Mouse (Mus musculus) thymus, adult 2 months (tissue): Measurements from ENCODE around the gene Tmem131.

Experiments used
- CTCF ChIP-seq: fragments of 200-500 bp; IDR thresholded peaks from 2 replicates; pipeline ENCODE4 v1.5.1; 2012; ENCODE audit warnings: mild to moderate bottlenecking, control low read depth, low read length, moderate library complexity, borderline replicate concordance; ENCODE audit not compliant: control insufficient read depth, poor library complexity, insufficient read depth; ENCODE audit errors: extremely low read depth
- POLR2A ChIP-seq: fragments of 200-500 bp; IDR thresholded peaks from 2 replicates; pipeline ENCODE4 v1.6.1; 2012; ENCODE audit warnings: mild to moderate bottlenecking, low read length, control low read depth, moderate library complexity; ENCODE audit not compliant: control insufficient read depth, poor library complexity, insufficient read depth; ENCODE audit errors: extremely low read depth

GRCm38 (mm10) chr1:36845031-36845430 lies 98.4 kb downstream of the Tmem131 start:
- no peak for TF ChIP-seq POLR2A
- TF ChIP-seq CTCF = no peak
